Mouse (Mus musculus) E14TG2a.4 (cell line): ENCODE data around the gene Tmsb15b2.
"Not testable (repeated sequence)": the region's sequence is repeated elsewhere in the genome, so short reads cannot be mapped to it uniquely, and the experiment has no call there.

Experiments used
- H3K27me3 ChIP-seq: 2 replicates; pipeline ENCODE4 v1.6.1; 2014; ENCODE audit warnings: low read length, control low read depth; ENCODE audit not compliant: insufficient read depth
- H3K36me3 ChIP-seq: 2 replicates; pipeline ENCODE4 v1.6.1; 2014; ENCODE audit warnings: low read length, control low read depth; ENCODE audit not compliant: insufficient read depth
- H3K4me1 ChIP-seq: replicated peaks from 2 replicates; pipeline ENCODE4 v1.6.1; 2014; ENCODE audit warnings: low read depth, low read length, control low read depth
- H3K4me3 ChIP-seq: replicated peaks from 2 replicates; pipeline ENCODE4 v1.5.1; 2014; ENCODE audit warnings: mild to moderate bottlenecking, low read length
- H3K9me3 ChIP-seq: 2 replicates; pipeline ENCODE4 v1.6.1; 2014; ENCODE audit warnings: low read length, control low read depth
- CTCF ChIP-seq: conservative IDR thresholded peaks from 2 replicates; pipeline ENCODE4 v1.5.1; 2014; ENCODE audit warnings: low read length
- NANOG ChIP-seq: IDR thresholded peaks from 2 replicates; pipeline ENCODE4 v1.6.1; 2014; ENCODE audit warnings: borderline replicate concordance, low read length, mixed read lengths
- POU5F1 ChIP-seq: IDR thresholded peaks from 2 replicates; pipeline ENCODE4 v1.6.1; 2014; ENCODE audit warnings: low read length, borderline replicate concordance

Gene Tmsb15b2

DNA sequence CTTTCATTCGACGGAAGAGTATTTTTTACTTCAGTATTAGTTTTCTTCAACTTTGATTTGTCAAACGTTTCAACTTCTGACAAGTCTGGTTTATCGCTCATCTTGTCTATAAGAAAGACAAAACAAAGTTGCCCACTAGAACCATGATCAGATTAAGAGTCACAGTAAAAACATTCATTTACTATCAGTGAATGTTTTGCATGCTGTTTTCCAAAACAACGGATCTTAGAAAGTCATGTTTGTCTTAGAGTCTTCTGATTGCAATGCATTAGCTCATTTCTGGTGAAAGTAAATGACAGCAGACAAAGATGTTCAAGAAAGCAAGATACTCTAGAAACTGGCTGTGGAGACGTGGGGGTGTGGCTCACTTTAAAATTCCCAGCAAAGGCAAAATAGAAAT is at the start of gene Tmsb15b2:
Gene Tmsb15b2 (minus strand): TSS at position 101 of the 400 bp plus-strand sequence.
- not testable (repeated sequence) for H3K9me3 ChIP-seq, H3K27me3 ChIP-seq, H3K36me3 ChIP-seq, H3K4me1 ChIP-seq
- peak within 1 kb of the TSS; percentile 75 for H3K4me3 ChIP-seq

DNA sequence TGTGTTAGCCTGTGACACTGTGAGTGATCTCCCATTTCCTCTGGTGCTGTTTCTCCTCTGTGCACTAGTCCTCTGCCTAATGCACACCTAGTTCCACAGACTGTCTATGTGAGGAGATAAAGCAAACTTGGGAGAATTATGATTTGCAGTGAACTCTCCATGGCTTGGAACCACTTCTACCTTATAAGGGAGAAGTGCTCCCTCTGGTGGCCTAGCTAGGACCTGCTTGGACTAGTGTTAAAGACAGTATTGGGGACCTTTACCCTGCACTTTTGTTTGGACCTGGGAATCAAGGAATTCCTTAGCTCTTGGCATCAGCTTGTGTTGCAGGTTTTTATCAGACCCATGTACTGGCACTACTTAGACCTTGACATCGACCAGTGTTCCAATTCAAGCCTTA is 44.0 kb upstream of the Tmsb15b2 start:
- Histone ChIP-seq H3K27me3 (no peaks in the 10 kb centered on the region), H3K36me3 (peaks cover 20% of the 10 kb centered on the region; the same call in 1 of the 2 replicates), H3K9me3 (no peaks in the 10 kb centered on the region), H3K4me3 (no peak overlapping the region), H3K4me1 (peaks cover 9% of the 10 kb centered on the region; the same call in 1 of the 2 replicates)
- peak; percentile 60 for TF ChIP-seq CTCF
- no peak for TF ChIP-seq POU5F1

DNA sequence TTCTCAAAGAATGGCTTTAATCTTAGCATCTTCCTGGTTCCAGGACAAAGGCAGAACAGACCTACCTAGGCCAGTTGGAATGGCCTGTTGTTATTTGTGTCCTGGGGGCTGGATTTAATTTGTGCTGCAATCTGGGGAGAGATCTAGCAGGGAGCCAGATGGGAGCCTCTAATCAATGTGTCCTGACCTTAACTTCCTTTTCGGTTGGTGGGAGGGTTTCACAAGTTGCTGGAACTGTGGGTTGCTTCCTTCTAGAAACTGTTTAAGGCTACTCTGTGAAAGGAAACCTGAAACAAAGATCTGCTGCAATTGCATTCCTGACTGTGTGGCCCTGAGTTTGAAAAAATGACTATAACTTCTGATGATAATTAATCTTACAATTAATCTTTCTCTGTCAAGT is 42.4 kb upstream of the Tmsb15b2 start:
- H3K9me3 ChIP-seq: no peaks in the 10 kb centered on the region
- H3K4me3 ChIP-seq: no peak overlapping the region

DNA sequence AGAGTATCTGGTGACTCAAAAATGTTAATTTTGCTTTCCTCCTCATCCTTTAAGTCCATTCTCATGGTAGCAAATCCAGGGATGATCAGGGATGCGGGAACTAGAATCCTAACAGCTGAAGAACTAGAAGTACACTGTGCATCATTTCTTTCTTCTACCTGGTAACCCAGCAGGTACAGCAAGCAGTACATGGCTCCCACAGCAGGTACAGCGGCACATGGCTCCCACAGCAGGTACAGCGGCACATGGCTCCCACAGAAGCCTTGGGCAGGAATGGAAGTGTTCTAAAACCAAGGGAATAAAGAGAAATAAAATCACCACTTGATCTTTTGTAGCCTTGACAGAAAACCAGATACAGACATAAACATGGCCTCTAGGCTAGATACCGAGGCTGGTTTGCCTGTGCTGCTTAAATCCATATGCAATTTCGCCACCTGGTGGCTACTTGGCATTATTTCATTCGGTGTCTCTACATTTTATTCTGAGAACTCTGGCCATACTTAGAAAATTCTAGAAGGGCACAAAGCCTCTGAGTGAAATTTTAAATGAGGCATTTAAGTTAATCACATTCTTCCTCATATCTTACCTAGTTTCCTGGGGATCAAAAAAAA is 39.9 kb upstream of the Tmsb15b2 start:
- TF ChIP-seq NANOG (no peak), CTCF (peak; percentile 33), POU5F1 (no peak)

More for the DNA sequence above, 42.4 kb upstream of the Tmsb15b2 start:
- Histone ChIP-seq H3K27me3 (no peaks in the 10 kb centered on the region), H3K4me1 (peaks cover 9% of the 10 kb centered on the region; the same call in 1 of the 2 replicates), H3K36me3 (peaks cover 32% of the 10 kb centered on the region)
- no peak for TF ChIP-seq CTCF
- no peak for TF ChIP-seq POU5F1
- no peak for TF ChIP-seq NANOG

DNA sequence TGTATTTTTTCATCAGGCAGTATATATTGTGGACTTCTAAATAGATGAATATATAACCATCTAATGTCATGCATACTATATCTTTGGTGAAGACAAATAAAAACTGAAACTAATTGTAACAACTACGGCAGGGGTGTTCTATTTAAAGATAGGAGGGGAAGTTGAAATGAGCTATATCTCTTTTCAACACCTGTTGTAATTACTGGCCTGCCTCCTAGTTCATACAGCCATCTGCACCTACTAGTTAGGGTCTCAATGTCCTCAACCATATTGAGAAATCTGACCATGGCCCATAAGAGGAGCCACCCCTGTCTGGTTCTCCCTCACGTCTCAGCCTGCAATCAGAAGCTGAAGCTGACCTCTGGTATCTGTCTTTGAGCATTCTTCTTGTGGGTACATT is 21.0 kb upstream of the Tmsb15b2 start:
- Histone ChIP-seq H3K4me3 (no peak overlapping the region), H3K36me3 (peaks cover 3% of the 10 kb centered on the region; the same call in 1 of the 2 replicates), H3K9me3 (no peaks in the 10 kb centered on the region), H3K4me1 (peaks cover 22% of the 10 kb centered on the region), H3K27me3 (no peaks in the 10 kb centered on the region; the same call in 1 of the 2 replicates)
- TF ChIP-seq NANOG (no peak), POU5F1 (no peak), CTCF (no peak)

More for the DNA sequence above, 39.9 kb upstream of the Tmsb15b2 start:
- no peak overlapping the region for H3K4me3 ChIP-seq
- peaks cover 9% of the 10 kb centered on the region; the same call in 1 of the 2 replicates for H3K4me1 ChIP-seq
- H3K9me3 ChIP-seq: no peaks in the 10 kb centered on the region
- H3K27me3 ChIP-seq: no peaks in the 10 kb centered on the region
- H3K36me3 ChIP-seq: peaks cover 39% of the 10 kb centered on the region

DNA sequence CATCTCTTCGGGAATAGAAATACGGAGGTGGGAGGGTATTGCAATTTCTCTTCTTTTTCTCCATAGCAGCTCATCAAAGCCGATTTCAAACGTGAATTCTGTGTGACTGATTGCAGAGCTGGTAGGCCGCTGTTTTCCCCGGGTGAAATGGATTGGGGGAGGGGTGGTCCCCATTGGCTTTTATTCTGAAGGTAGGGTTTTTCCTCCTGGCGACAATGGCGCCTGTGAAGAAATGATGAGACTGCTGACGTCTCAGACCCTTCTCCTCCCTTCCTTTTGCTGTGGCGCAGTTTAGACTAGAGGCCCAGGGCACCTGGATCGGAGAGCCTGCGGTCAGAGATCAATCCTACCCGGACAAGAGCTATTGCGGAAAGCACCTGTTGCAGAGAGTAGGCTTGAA is 18.3 kb upstream of the Tmsb15b2 start:
- H3K36me3 ChIP-seq: no peaks in the 10 kb centered on the region; the same call in 1 of the 2 replicates
- peaks cover 22% of the 10 kb centered on the region for H3K4me1 ChIP-seq
- H3K4me3 ChIP-seq: peak overlapping the region; percentile 64
- peaks cover 3% of the 10 kb centered on the region; the same call in 1 of the 2 replicates for H3K27me3 ChIP-seq
- no peak for TF ChIP-seq POU5F1
- no peak for TF ChIP-seq CTCF
- no peak for TF ChIP-seq NANOG
- H3K9me3 ChIP-seq: no peaks in the 10 kb centered on the region

DNA sequence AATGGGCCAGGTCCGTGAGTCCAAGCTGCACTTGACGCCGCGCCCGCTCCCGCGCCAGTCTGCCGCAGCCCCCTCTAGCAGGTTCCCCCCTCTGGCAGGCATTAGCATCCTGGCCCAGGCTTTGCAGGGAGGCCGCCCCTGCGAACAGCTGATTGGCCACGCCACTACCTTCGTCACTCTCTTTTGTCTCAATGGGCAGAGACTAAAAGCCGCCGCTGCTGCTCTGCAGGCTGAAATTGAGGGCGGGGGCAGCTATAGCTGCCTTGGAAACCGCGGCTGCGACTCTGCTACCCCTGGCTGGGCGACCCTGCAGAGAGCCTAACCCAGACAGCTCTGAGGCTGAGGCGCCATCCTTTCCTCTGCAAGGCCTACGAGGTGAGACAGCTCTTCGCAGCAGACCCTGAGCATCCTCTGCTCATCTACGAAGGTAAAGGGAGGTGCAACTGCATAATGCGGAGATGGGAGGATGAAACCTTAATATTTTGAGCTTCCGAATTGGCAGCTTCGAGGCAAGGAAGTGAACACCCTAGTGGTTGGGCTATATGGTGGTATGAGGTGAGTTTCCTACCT is 17.8 kb upstream of the Tmsb15b2 start, which contains the start of gene Zcchc18:
Gene Zcchc18 (plus strand): TSS at position 178 of the 570 bp plus-strand sequence.
- Histone ChIP-seq H3K27me3 (peaks cover 3% of the 10 kb centered on the region; the same call in 1 of the 2 replicates), H3K4me3 (peak within 1 kb of the TSS; percentile 64)

DNA sequence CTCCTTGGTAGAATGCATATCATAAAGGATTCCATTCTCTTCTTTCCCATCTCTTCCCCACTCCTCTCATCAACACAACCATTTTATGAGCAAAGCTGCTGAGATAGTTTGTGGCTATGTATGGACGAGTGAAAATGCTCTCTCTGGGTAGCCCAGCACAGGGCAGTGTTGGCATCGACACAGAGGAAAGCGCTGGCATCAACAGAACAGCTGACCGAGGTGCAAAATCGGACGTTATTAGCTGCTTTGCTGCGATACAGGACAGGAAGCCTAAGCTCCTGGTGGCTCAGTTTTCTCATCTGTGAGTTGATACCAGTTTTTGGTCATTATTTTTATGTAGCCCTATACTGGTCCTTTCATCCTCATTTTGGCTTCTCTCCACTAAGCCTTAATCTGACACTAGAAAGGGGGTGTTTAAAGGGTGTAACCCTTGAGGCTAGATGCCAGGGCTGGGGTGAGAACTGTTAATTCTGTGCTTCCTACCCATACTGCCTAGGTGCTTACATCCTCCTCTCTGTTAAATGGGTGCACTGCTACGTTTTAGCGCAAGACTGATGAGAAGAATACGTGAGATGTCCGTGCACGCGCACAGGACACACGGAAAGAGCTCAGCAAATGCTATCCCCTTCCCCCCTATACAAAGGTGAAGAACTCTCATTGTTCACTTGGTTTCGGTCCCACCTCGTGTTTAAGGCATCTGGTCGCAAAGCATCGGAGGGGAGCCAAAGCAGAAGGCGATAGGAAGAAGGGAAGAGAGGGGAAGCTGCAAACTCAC is 17.1 kb upstream of the Tmsb15b2 start:
- peaks cover 3% of the 10 kb centered on the region; the same call in 1 of the 2 replicates for H3K27me3 ChIP-seq
- no peaks in the 10 kb centered on the region for H3K9me3 ChIP-seq
- H3K4me1 ChIP-seq: peaks cover 22% of the 10 kb centered on the region
- no peaks in the 10 kb centered on the region for H3K36me3 ChIP-seq
- TF ChIP-seq NANOG (no peak), POU5F1 (no peak), CTCF (no peak)
- peak overlapping the region; percentile 64 for H3K4me3 ChIP-seq

More for the DNA sequence above, 17.8 kb upstream of the Tmsb15b2 start, which contains the start of gene Zcchc18:
- TF ChIP-seq NANOG: no peak
- no peak for TF ChIP-seq POU5F1
- no peak for TF ChIP-seq CTCF
- no peaks in the 10 kb centered on the region for H3K36me3 ChIP-seq
- no peaks in the 10 kb centered on the region for H3K9me3 ChIP-seq
- H3K4me1 ChIP-seq: peaks cover 22% of the 10 kb centered on the region
